Mouse (Mus musculus): ENCODE data around the gene Ssrp1. TPM values are rescaled to one million over a fixed set of nuclear protein-coding genes. Genes with fewer than 3 reads are reported as not detected.

The Ssrp1 gene
- polyA plus RNA-seq, 1 experiment from 2014 or later = 338 TPM

- Histone ChIP-seq H3K27me3 (replicated peaks; ENCODE audit: control insufficient read depth, insufficient read depth, low read length) (no peaks in the 10 kb centered on the region), H3K4me2 (peak overlapping the region; percentile 51), H3K36me3 (ENCODE audit: control insufficient read depth, insufficient read depth, low read length) (peaks cover 6% of the 10 kb centered on the region; the same call in 1 of the 2 replicates), H3K4me1 (replicated peaks; ENCODE audit: control insufficient read depth, insufficient read depth, low read length) (no peaks in the 10 kb centered on the region), H3K9ac (ENCODE audit: low read depth, low read length) (peak overlapping the region; percentile 31), H3K27ac (ENCODE audit: low read depth, low read length) (no peak overlapping the region), H3K4me3 (ENCODE audit: low read depth, low read length) (peak overlapping the region; percentile 41), H3K9me3 (ENCODE audit: control insufficient read depth, low read length) (no peaks in the 10 kb centered on the region)
- 16% methylated on average over 11 of the region's 11 CpGs for WGBS
- peak; percentile 66 for ATAC-seq (replicated peaks; ENCODE audit: low FRiP score)
- DNase-seq (ENCODE audit: low spot score) = no peak
These were observed 23.6 kb downstream of the Ssrp1 start for GRCm38 (mm10) chr2:85060591-85061060.

GRCm38 (mm10) chr2:85061107-85061541, 24.1 kb downstream of the Ssrp1 start:
- ATAC-seq (replicated peaks; ENCODE audit: low FRiP score) (0 out of 2 replicates have a peak, but pooled peaks have one; percentile 1), DNase-seq (ENCODE audit: low spot score) (no peak)

GRCm38 (mm10) chr2:85065141-85065875, 28.3 kb downstream of the Ssrp1 start:
- DNase-seq (ENCODE audit: low spot score) (no peak), ATAC-seq (replicated peaks; ENCODE audit: low FRiP score) (no peak)
- Histone ChIP-seq H3K27me3 (replicated peaks; ENCODE audit: control insufficient read depth, insufficient read depth, low read length) (no peaks in the 10 kb centered on the region), H3K4me3 (ENCODE audit: low read depth, low read length) (no peak overlapping the region), H3K27ac (ENCODE audit: low read depth, low read length) (no peak overlapping the region), H3K4me2 (no peak overlapping the region), H3K9me3 (ENCODE audit: control insufficient read depth, low read length) (no peaks in the 10 kb centered on the region), H3K9ac (ENCODE audit: low read depth, low read length) (no peak overlapping the region), H3K4me1 (replicated peaks; ENCODE audit: control insufficient read depth, insufficient read depth, low read length) (no peaks in the 10 kb centered on the region), H3K36me3 (ENCODE audit: control insufficient read depth, insufficient read depth, low read length) (no peaks in the 10 kb centered on the region; the same call in 1 of the 2 replicates)
- whole genome bisulfite sequencing = 75% methylated on average over 12 of the region's 12 CpGs

More at GRCm38 (mm10) chr2:85061107-85061541, 24.1 kb downstream of the Ssrp1 start:
- Histone ChIP-seq H3K9ac (ENCODE audit: low read depth, low read length) (peak overlapping the region; percentile 31), H3K4me2 (peak overlapping the region; percentile 51), H3K36me3 (ENCODE audit: control insufficient read depth, insufficient read depth, low read length) (peaks cover 6% of the 10 kb centered on the region; the same call in 1 of the 2 replicates), H3K27ac (ENCODE audit: low read depth, low read length) (no peak overlapping the region), H3K9me3 (ENCODE audit: control insufficient read depth, low read length) (no peaks in the 10 kb centered on the region), H3K4me3 (ENCODE audit: low read depth, low read length) (peak overlapping the region; percentile 41), H3K4me1 (replicated peaks; ENCODE audit: control insufficient read depth, insufficient read depth, low read length) (no peaks in the 10 kb centered on the region), H3K27me3 (replicated peaks; ENCODE audit: control insufficient read depth, insufficient read depth, low read length) (no peaks in the 10 kb centered on the region)
- 23% methylated on average over 10 of the region's 10 CpGs for WGBS

- H3K27me3 ChIP-seq (replicated peaks; ENCODE audit: control insufficient read depth, insufficient read depth, low read length) = no peaks in the 10 kb centered on the region
- peaks cover 2% of the 10 kb centered on the region; the same call in 1 of the 2 replicates for H3K36me3 ChIP-seq (ENCODE audit: control insufficient read depth, insufficient read depth, low read length)
- DNase-seq (ENCODE audit: low spot score) (no peak), ATAC-seq (replicated peaks; ENCODE audit: low FRiP score) (no peak)
- H3K4me3 ChIP-seq (ENCODE audit: low read depth, low read length) = no peak overlapping the region
- H3K9ac ChIP-seq (ENCODE audit: low read depth, low read length) = no peak overlapping the region
- no peaks in the 10 kb centered on the region for H3K4me1 ChIP-seq (replicated peaks; ENCODE audit: control insufficient read depth, insufficient read depth, low read length)
- no peak overlapping the region for H3K27ac ChIP-seq (ENCODE audit: low read depth, low read length)
- H3K4me2 ChIP-seq = no peak overlapping the region
- no peaks in the 10 kb centered on the region for H3K9me3 ChIP-seq (ENCODE audit: control insufficient read depth, low read length)
- 79% methylated on average over 5 of the region's 5 CpGs for WGBS
These were observed 29.9 kb downstream of the Ssrp1 start for GRCm38 (mm10) chr2:85066937-85067336.

GRCm38 (mm10) chr2:85067903-85068625, 31.0 kb downstream of the Ssrp1 start:
- H3K27ac ChIP-seq (ENCODE audit: low read depth, low read length) = no peak overlapping the region
- no peaks in the 10 kb centered on the region for H3K4me1 ChIP-seq (replicated peaks; ENCODE audit: control insufficient read depth, insufficient read depth, low read length)
- no peak overlapping the region for H3K4me2 ChIP-seq
- H3K27me3 ChIP-seq (replicated peaks; ENCODE audit: control insufficient read depth, insufficient read depth, low read length) = no peaks in the 10 kb centered on the region
- no peak overlapping the region for H3K9ac ChIP-seq (ENCODE audit: low read depth, low read length)
- H3K36me3 ChIP-seq (ENCODE audit: control insufficient read depth, insufficient read depth, low read length) = peaks cover 2% of the 10 kb centered on the region; the same call in 1 of the 2 replicates
- H3K9me3 ChIP-seq (ENCODE audit: control insufficient read depth, low read length) = no peaks in the 10 kb centered on the region
- H3K4me3 ChIP-seq (ENCODE audit: low read depth, low read length) = no peak overlapping the region
- 79% methylated on average over 10 of the region's 10 CpGs for WGBS
- no peak for ATAC-seq (replicated peaks; ENCODE audit: low FRiP score)
- no peak for DNase-seq (ENCODE audit: low spot score)

- WGBS = 85% methylated on average over 2 of the region's 2 CpGs
- Histone ChIP-seq H3K27ac (ENCODE audit: low read depth, low read length) (no peak overlapping the region), H3K4me1 (replicated peaks; ENCODE audit: control insufficient read depth, insufficient read depth, low read length) (no peaks in the 10 kb centered on the region), H3K9me3 (ENCODE audit: control insufficient read depth, low read length) (no peaks in the 10 kb centered on the region), H3K4me2 (no peak overlapping the region), H3K4me3 (ENCODE audit: low read depth, low read length) (no peak overlapping the region), H3K27me3 (replicated peaks; ENCODE audit: control insufficient read depth, insufficient read depth, low read length) (no peaks in the 10 kb centered on the region), H3K36me3 (ENCODE audit: control insufficient read depth, insufficient read depth, low read length) (peaks cover 2% of the 10 kb centered on the region; the same call in 1 of the 2 replicates), H3K9ac (ENCODE audit: low read depth, low read length) (no peak overlapping the region)
- no peak for DNase-seq (ENCODE audit: low spot score)
- no peak for ATAC-seq (replicated peaks; ENCODE audit: low FRiP score)
These were observed 31.6 kb downstream of the Ssrp1 start for GRCm38 (mm10) chr2:85068626-85069025.

GRCm38 (mm10) chr2:85070086-85070485, 33.1 kb downstream of the Ssrp1 start:
- ATAC-seq (replicated peaks; ENCODE audit: low FRiP score) = no peak
- H3K4me1 ChIP-seq (replicated peaks; ENCODE audit: control insufficient read depth, insufficient read depth, low read length) = no peaks in the 10 kb centered on the region
- H3K36me3 ChIP-seq (ENCODE audit: control insufficient read depth, insufficient read depth, low read length) = peaks cover 2% of the 10 kb centered on the region; the same call in 1 of the 2 replicates
- H3K27ac ChIP-seq (ENCODE audit: low read depth, low read length) = no peak overlapping the region
- no peaks in the 10 kb centered on the region for H3K9me3 ChIP-seq (ENCODE audit: control insufficient read depth, low read length)
- DNase-seq (ENCODE audit: low spot score) = no peak
- no peaks in the 10 kb centered on the region for H3K27me3 ChIP-seq (replicated peaks; ENCODE audit: control insufficient read depth, insufficient read depth, low read length)
- H3K9ac ChIP-seq (ENCODE audit: low read depth, low read length) = no peak overlapping the region
- H3K4me3 ChIP-seq (ENCODE audit: low read depth, low read length) = no peak overlapping the region
- 73% methylated on average over 15 of the region's 15 CpGs for WGBS
- no peak overlapping the region for H3K4me2 ChIP-seq

GRCm38 (mm10) chr2:85071921-85072320, 34.9 kb downstream of the Ssrp1 start:
- 0 out of 2 replicates have a peak, but pooled peaks have one; percentile 9 for ATAC-seq (replicated peaks; ENCODE audit: low FRiP score)
- 84% methylated on average over 5 of the region's 5 CpGs for WGBS

More at GRCm38 (mm10) chr2:85071921-85072320, 34.9 kb downstream of the Ssrp1 start:
- Histone ChIP-seq H3K27me3 (replicated peaks; ENCODE audit: control insufficient read depth, insufficient read depth, low read length) (no peaks in the 10 kb centered on the region), H3K27ac (ENCODE audit: low read depth, low read length) (no peak overlapping the region), H3K36me3 (ENCODE audit: control insufficient read depth, insufficient read depth, low read length) (peaks cover 2% of the 10 kb centered on the region; the same call in 1 of the 2 replicates), H3K4me3 (ENCODE audit: low read depth, low read length) (no peak overlapping the region), H3K9ac (ENCODE audit: low read depth, low read length) (no peak overlapping the region), H3K4me2 (no peak overlapping the region), H3K4me1 (replicated peaks; ENCODE audit: control insufficient read depth, insufficient read depth, low read length) (no peaks in the 10 kb centered on the region), H3K9me3 (ENCODE audit: control insufficient read depth, low read length) (no peaks in the 10 kb centered on the region)
- no peak for DNase-seq (ENCODE audit: low spot score)
